Mouse (Mus musculus) large intestine, adult 2 months (tissue): ENCODE measurements around the gene Pnma1. TPM values are rescaled to one million over a fixed set of nuclear protein-coding genes. Genes with fewer than 3 reads are reported as not detected.

Experiments used
- DNase-seq: peaks from one replicate; pipeline ENCODE4 v3.0.0-alpha.2; 2012; ENCODE audit warnings: low read depth, low spot score
- WGBS: fragments of 180-500 bp; shearing (Covaris S2); methylation state at CpG from one replicate; pipeline ENCODE4 v1.1.7; 2018; 5-methylcytosine and 5-hydroxymethylcytosine counted together
- polyA plus RNA-seq: library from polyadenylated mRNA; depleted of rRNA; stranded (reverse); fragments of >200 nt; gene quantifications from 2 replicates; pipeline ENCODE4 v1.2.3, GENCODE M21; 2012

Pnma1 gene
- polyA plus RNA-seq, 1 experiment = 0.22 TPM

DNA sequence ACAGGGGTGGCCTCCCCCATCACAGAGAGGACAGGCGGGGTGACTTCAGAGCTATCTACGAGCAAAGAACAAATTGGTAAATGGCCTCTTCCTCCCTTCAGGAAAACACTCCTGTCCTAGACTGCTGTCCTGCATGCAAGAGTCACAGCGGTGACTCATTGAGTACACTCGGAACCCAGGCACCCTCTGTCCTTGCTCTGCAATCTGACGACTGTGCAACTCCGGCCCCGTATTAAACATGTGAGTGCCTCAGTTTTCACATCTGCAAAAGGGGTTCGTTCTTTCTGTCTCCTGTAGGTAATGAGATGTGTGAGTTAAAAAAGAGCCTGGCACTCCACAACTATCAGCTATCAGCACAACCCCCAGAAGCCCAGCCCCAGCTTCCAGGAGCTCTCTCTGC lies 12.2 kb upstream of the Pnma1 start:
- WGBS = 89% methylated on average over 8 of the region's 8 CpGs
- DNase-seq = no peak

DNA sequence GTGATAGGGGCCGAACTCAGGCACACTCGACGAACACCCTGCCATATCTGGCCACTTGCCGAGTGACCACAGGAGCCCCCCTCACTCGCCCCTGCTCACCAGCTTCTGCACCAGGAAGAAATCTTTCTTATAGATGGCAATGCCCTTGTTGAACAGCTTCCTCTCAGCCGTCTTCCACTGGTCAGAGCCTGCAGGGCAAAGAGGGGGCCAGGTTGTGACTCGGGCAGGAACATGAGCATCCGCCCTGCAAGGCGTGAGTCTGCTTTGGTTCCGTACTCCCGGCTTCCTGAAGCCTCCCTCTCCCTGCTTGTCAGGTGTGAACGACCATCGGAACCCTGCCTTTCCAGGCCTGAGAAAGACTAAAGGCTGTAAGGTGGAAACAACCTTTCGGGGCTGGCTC lies 9.9 kb upstream of the Pnma1 start:
- 91% methylated on average over 14 of the region's 14 CpGs for WGBS
- no peak for DNase-seq

DNA sequence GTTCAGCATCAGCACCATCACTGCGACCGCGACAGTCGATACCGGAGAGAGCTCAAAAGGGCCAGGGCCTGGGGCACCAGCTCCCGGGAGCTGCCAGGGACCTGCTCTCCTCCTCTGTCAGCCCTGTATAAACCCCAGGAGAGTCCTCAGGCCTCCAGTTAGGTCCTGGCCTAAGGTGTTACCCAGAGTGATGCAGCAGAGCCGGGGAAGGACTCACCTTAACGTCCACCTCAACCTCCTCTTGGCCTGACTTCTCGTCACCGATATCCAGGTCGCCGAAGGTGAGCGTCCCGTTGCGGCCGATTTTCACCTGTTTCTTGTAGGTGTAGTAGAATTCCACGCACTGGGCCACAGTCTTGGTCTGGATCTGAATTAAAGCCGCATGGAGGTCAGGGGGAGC lies 7.9 kb upstream of the Pnma1 start:
- no peak for DNase-seq
- WGBS = 95% methylated on average over 18 of the region's 18 CpGs

DNA sequence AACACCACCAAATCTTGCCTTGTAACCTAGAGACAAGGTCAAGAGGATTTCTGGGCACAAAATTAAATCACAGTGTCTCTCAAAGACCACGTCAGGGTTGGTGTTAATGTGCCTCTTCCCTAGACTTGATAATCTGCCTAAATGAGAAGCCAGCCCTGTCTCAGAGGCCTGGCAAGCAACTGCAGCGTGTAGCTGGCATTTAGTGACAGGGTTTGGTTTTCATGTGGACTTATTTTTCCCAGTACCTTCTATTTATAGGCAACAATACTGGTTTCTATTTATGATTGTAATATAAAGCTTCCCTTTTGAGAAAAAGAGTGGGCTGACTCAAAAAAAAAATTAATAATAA lies 7.2 kb upstream of the Pnma1 start:
- 47% methylated on average over 2 of the region's 2 CpGs for WGBS
- DNase-seq = no peak

DNA sequence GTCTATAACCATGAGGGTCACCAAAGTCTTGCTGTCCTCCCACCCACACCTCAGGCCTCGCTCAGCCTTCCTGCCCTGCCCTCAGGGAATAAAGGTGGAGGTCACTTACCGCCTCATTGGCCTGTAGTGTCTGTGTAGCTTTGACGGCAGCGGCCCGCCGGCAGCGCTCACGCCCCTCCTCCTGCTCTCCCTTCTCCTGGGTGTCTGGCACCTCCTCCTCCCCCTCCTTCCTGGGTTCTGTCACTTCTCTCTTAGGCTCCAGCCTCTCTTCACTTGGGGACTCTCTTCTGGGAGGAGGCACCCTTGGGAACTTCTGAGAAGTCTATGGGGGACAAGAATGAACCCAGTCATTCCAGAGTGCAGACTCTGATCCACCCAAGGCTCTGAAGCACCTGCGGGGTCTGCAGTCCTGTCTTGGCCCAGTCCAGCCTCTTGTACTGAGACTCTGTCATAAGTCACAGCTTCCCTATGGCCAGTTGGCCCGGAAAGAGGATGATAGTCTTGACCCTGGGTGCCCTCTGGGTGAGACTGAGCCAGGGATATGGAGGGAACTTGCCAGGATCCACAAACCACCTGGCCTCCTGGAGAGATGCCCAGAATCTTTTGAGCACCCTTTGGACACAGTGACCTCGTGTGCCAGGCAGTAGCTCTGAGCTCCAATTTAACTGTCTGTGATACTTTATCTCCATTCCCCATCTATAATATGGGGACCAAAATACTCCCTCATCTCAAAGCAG lies 6.7 kb upstream of the Pnma1 start:
- 64% methylated on average over 11 of the region's 11 CpGs for WGBS
- no peak for DNase-seq

DNA sequence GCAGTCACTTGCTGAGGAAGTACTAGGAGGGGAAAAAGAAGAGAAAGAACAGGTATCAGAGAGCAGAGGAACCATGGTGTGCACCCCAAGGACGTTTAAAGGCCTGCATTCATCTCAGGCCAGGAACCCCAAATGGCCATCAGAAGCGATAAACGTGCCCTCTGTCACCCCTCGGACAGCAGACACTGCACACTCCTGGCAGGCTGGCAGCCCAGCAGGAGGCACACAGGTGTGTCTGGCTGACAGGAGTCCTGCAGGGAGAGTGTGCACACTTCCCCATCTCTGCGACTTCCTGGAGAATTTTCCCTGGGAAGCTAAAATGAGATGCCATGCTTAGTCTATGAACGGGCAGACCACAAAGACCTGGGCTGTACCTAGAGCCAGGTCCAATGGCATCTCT lies 5.1 kb upstream of the Pnma1 start:
- DNase-seq = no peak
- 63% methylated on average over 6 of the region's 6 CpGs for WGBS

DNA sequence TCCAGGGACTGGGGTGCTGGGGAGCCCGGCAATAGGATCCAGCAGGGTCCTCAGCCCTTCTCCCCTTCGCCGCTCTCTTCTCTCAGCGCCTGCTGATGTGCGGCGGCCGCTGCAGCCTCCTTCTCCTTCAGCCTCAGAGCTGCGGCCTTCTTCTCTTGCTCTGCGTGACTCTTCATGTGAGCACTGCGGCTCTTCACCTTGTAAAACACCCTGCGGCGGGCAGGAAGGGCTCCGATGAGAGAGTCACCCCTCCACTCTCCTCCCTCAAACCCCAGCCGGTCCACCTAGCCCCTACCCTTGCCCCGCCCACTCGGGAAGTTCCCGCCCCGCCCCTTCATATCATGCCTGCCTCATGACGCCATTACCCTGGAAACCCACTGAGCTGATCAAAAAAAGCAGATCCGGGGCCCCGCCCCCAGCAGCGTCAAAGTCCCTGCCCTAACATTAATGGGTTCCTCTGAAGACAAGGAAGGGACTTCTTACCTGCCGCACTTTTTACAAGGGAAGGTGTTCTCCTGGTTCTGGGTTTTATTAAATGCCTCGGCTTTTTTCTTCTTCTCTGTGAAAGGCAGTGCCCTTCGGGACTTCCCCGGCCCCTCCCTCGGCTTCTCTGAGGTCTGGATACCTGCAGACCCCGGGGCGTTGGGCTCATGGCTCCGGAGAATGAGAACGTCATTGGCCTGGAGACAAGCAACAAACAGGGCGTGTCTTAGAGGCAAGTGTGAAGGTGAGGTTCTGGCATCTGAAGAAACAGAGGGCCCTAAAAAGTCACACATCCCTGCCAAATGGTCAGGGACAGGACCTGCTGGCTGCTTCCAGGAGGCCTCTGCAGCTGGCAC lies 4.3 kb upstream of the Pnma1 start:
- 55% methylated on average over 32 of the region's 32 CpGs for WGBS
- no peak for DNase-seq

DNA sequence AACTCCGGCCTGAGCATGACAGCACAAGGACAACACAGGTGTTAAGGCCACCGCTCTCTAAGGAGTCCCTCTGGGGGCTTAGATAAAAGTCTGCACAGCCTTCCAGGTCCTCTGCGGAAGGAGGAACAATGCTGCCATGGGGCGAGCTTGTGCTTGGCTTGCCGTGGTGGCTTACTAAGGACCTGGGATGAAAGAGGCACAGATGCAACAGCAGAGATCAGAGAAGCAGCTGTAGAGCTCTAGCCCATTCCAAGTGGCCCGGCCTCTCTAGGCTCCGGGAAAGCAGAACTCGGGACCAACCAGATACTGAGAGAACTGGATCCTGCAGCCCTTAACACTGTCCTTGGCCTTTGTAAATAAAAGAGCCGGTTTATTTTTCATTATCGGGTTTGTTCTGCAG lies 3.6 kb upstream of the Pnma1 start:
- no peak for DNase-seq
- 71% methylated on average over 10 of the region's 10 CpGs for WGBS

DNA sequence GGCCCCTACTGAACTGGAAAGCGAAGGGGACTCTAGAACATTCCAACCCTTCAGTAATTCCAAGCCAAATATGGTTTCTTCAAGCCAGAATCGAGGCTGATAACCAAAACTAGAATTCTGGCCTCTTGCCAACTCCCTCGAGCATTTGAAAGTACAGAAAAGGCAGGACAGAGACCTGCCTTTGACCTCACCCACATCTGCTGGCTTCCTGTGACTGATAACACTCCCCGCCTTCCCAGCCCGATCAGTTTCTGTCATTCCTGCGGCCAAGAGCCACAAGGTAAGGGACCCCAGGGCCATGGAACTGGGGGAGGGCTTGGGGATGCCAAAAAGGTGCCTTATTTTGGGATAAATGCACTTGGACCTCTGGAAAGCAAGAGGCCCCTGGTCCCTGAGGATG lies 2.7 kb upstream of the Pnma1 start:
- DNase-seq = no peak
- WGBS = 39% methylated on average over 6 of the region's 6 CpGs

DNA sequence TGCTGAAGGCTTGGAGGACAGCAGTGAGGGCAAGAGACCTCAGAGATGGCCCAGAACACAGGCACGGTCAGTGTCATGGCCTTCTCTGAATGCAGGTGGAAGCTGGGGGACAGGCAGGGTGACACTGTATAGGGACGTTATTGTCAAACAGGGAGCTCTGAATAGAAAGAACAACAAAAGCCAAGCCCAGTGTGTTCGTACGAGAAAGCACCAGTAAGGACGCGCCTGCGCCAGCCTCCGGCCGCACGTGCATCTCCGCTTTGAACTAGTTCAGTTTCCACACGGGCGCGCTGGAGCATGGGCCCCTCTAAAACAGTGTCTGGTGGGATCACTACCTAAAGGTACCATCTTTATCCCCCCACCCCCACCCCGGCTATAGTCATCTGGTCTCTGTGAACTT lies 1.7 kb upstream of the Pnma1 start:
- no peak for DNase-seq
- WGBS = 95% methylated on average over 15 of the region's 15 CpGs

DNA sequence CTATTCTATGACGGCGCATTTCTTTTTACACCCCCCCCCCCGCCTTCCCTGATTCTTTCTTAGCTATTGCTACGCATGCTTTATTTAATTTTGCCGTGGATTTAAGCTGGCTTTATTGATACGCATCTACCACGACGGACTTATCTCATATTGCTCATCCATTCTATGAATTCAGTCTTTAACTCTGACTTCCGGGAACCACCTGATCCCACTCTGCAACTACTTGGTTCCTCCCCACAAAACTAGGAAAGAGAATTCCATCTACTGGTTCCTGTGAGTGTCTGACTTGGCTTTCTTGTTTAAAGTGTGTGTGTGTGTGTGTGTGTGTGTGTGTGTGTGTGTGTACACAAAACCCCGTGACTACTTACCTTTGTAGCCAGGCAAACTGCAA lies 328 bp upstream of the Pnma1 start:
- no peak for DNase-seq
- WGBS = 20% methylated on average over 10 of the region's 10 CpGs

DNA sequence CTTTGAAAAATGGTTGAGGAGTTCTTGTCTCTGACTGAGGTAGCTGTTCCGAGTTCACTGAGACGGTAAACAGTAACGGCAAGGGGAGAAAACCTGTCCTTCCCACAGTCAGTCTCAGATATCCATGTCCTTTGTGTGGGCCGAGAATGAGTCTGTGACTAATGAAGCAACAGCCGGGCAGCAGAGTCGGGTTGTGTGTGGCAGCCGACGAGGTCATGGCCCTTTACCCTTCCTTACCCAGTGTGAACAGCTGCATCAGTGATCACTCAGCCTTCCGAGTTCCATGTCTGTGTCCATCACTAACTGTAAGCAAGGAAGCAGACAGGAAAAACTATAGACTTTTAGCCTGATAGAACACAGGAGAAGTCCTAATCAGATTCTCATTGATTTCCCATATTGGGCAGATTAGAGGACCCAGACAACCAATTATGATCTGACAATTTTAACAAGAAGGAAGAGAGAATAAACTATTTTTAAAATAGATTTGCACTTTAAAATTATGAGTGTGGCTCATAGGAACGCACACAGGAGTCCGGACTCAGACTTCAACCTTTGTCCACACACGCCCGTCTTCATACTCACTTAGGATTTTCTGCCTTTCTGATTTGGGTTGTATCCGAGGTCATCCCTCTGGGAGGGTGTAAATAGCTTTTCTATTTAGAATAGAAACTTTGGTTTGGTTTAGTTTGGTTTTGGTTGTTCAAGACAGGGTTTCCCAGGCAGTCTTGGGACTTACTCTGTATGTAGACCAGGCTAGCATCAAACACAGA lies 5.8 kb downstream of the Pnma1 start:
- 61% methylated on average over 14 of the region's 14 CpGs for WGBS

DNA sequence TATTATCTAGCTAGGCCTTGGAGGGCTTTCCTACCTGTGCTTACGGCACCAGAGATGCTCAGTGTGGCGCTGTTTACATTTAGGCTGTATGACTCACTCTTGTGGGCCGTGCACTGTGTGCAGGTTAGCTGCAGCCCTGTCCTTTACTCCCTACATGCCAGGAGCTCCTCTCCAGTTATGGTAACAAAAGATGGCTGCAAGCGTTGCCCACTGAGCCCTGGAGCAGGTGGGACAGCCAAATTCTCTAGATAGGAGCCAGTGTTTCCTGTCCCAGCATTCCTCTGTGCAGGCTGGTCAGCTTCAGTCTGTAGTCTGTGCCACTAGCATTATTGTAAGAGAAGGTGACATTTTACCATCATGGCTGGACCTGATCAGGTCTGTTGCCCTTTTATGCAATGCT lies 7.0 kb downstream of the Pnma1 start:
- WGBS = 69% methylated on average over 4 of the region's 4 CpGs
- DNase-seq = no peak

More for the DNA sequence above, 5.8 kb downstream of the Pnma1 start:
- no peak for DNase-seq

DNA sequence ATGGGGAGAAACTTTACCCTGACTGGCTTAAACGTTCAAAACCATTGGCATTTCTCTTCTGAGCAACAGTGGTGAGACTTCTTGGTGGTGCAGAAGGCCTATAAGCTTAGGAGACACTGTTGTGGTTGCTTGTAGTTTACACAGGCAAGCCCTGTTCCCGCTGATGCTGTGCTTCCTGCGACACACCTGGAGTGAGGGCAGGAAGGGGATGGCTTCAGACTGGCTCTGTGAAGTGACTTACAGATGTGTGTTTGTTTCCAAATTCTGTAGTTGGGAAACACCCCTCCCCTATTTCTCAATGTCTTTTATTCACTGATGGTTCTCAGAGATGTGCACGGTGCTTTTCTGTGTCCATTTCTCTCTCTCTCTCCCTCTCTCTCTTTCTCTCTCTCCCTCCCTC lies 8.2 kb downstream of the Pnma1 start:
- DNase-seq = no peak
- whole genome bisulfite sequencing = 59% methylated on average over 4 of the region's 4 CpGs

DNA sequence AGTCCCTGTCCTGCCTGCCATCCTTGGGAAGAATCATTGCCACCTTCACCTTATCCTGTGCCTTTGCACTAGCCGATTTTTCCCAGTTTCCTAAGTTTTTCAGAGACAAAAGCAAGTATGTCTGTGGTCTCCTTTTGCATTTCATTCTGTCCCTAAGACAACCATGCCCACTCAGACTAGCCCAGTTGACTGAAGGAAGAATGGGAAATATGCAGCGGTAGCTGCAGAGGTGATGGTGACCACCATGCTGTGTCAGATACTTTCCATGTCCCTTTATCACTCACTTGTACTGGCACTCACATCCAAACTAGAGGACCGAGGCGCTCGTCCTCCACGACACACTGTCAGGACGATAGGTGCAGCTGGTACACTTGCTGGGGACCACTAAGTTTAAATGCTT lies 11.2 kb downstream of the Pnma1 start:
- DNase-seq = no peak
- 94% methylated on average over 7 of the region's 7 CpGs for WGBS

DNA sequence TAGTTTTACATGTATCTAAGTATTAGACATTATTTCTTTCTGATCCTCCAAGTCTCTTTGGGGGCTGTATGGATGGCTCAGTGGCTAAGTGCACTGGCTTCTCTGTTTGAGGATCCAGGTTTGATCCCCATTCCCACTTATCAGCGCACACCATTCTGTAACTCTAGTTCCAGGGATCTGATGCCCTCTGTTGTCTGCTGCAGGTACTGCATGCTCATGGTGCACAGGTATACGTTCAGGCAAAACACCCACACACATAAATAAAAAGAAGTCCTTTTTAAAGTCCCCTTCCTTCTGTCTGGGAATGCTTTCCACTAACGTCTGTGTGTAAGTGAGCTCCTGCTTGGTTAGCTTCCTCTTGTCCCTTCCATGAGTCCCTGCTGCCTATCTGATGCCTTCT lies 16.0 kb downstream of the Pnma1 start:
- WGBS = 79% methylated on average over 3 of the region's 3 CpGs
- DNase-seq = no peak

DNA sequence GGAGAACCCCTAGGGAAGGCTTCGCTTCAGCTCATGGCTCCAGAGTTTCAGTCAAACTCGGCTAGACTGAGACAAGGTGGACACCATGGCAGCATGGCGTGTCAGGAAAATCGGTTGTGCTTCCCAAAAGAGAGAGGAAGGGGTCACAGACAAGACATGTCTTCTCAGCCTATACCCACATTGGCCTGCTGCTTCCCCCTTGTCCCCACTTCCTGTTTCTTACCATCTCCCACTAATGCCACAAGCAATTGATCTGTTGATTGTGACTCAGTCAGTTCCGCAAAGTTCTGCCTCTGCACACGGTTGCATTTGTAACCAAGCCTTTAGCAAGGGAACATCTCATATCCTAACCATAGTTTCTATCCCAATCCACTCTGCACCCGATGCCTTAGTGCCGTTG lies 18.4 kb downstream of the Pnma1 start:
- WGBS = 94% methylated on average over 8 of the region's 8 CpGs

DNA sequence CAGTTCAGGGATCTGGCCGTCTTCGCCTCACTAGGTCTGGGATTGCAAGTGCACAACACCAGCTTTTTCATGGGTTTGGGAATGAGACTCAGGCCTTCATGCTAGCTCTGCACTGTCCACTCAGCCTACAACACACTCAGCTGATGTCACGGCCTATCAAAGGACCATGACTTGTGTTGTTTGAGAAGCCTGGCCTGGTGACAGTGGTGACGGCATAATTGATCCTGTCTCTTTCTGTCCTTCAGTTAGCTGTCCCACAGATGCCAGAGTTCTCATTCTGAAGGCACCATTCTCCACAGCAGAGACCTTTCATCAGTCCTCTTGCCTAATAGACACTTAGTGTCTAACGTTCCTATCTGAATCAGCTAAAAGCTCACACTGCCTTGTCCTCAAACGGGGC lies 19.7 kb downstream of the Pnma1 start:
- DNase-seq = no peak
- WGBS = 92% methylated on average over 6 of the region's 6 CpGs

More for the DNA sequence above, 18.4 kb downstream of the Pnma1 start:
- DNase-seq = no peak

DNA sequence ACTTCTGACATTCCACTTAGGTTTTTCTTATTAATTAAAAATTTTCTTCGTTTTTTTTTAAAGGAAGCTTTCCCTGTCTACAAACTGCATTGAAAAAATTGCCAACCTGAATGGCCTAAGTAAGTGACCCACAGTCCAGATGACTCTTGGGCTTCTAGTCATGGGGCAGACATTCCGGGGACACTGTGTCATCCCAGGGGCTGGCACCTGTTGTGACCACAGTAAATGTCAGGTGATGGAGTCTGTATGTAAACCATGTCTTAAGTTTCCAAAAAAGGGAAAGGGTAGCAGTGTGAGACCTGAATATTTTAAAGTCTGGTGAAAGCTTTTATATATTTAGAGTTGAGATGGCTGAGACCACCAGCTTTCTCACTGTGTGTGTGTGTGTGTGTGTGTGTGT lies 21.4 kb downstream of the Pnma1 start:
- DNase-seq = no peak
- 87% methylated on average over 2 of the region's 2 CpGs for WGBS

DNA sequence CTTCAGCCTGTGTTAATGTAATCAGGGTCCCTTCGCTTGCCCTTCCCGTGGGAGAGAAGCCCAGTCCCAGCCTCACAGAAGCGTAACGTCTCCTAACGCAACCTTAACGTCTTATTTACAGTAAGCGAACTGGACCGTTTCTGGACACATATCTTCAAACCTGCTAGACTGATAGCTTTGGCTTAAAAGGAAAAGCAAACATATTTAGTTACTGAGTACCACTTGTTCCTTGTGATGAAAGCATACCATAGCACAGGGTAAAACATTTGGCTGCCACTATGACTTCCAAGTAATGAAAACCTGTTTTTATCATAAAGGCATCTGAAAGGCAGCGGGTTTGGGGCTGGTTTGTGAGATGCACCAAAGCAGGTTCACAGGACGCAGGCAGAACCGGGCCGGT lies 22.4 kb downstream of the Pnma1 start:
- WGBS = 83% methylated on average over 12 of the region's 12 CpGs
- no peak for DNase-seq

DNA sequence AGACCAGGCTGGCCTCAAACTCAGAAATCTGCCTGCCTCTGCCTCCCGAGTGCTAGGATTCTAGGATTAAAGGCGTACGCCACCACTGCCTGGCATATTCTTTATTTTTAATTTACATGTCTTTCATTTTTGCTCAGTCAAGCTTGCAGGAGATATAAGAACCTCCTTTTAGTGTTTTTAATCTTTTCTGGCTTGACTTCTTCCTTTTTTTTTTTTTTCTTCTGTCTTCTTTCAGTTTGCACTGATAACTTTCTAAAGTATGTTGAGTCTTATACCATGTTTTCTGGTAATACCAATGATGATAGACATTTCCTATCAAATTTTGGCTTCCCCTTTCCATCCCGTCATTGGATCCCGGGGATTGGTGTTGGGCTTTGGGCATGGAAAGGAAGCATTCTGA lies 28.7 kb downstream of the Pnma1 start:
- WGBS = 97% methylated on average over 5 of the region's 5 CpGs
- no peak for DNase-seq
